11 mouse cellular contexts compared by ENCODE assay signal in the genomic region with DNA sequence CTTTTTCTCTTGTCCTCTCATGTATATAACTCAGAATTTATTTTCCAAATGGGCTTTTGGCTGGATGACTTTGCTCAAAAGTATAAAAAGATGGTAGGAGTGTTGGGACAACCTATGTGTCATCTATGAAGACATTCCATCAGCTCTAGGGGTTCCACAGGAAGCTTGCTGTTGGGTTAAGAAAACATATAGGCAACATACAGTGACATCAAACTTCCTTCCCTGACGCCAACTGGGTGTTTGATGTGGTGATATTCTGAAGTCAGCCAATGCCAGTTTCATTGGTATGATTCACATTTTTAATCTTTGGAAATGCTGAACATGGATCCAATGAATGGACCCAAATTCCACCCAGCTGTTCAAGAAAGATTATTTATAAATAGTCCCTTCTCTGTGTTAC.
"Had no signal": no experiment of that assay in that cellular context is flagged by ENCODE, and none has a peak within 500 bp of the region (broad histone marks: within the 10 kb centered on the region; RNA-seq: fewer than 3 reads in every experiment).

No protein-coding gene starts in this region.

- ATAC-seq: lung, postnatal 0 days had no signal

- DNase-seq: kidney, adult 18-20 months; kidney, postnatal 10 days; kidney, postnatal 4 days; lung, adult 2 months had no signal

- H3K4me1 ChIP-seq: liver, embryonic 15.5 days; midbrain, embryonic 10.5 days; midbrain, embryonic 15.5 days; neural tube, embryonic 12.5 days had no signal

- H3K9me3 ChIP-seq: limb, embryonic 10.5 days; liver, embryonic 15.5 days; midbrain, embryonic 10.5 days; midbrain, embryonic 15.5 days; neural tube, embryonic 12.5 days had no signal

- H3K27me3 ChIP-seq: liver, embryonic 15.5 days; midbrain, embryonic 15.5 days; neural tube, embryonic 12.5 days had no signal

- H3K4me3 ChIP-seq: left cerebral cortex, adult 2 months; limb, embryonic 10.5 days; liver, embryonic 15.5 days; midbrain, embryonic 10.5 days; midbrain, embryonic 15.5 days; neural tube, embryonic 12.5 days had no signal

- H3K36me3 ChIP-seq: limb, embryonic 10.5 days; liver, embryonic 15.5 days; midbrain, embryonic 10.5 days; midbrain, embryonic 15.5 days; neural tube, embryonic 12.5 days had no signal

- H3K27ac ChIP-seq: left cerebral cortex, adult 2 months; limb, embryonic 10.5 days; liver, embryonic 15.5 days; midbrain, embryonic 10.5 days; neural tube, embryonic 12.5 days had no signal
